Mouse (Mus musculus): ENCODE data around the gene Rfc4.

Rfc4 gene

GRCm38 (mm10) chr16:23132336-23132735 is 4.8 kb upstream of the Rfc4 start:
- no peak for DNase-seq (ENCODE audit: low spot score)

GRCm38 (mm10) chr16:23130303-23130702 is 2.8 kb upstream of the Rfc4 start:
- no peak for DNase-seq (ENCODE audit: low spot score)

- no peak for DNase-seq (ENCODE audit: low spot score)
Observed at GRCm38 (mm10) chr16:23127311-23127672, 245 bp downstream of the Rfc4 start.

- DNase-seq (ENCODE audit: low spot score): no peak
Observed at GRCm38 (mm10) chr16:23124398-23124797, 3.1 kb downstream of the Rfc4 start.

- DNase-seq (ENCODE audit: low spot score): no peak
Observed at GRCm38 (mm10) chr16:23123104-23123503, 4.4 kb downstream of the Rfc4 start.

GRCm38 (mm10) chr16:23122446-23122845 is 5.1 kb downstream of the Rfc4 start:
- no peak for DNase-seq (ENCODE audit: low spot score)

- DNase-seq (ENCODE audit: low spot score): no peak
Observed at GRCm38 (mm10) chr16:23117173-23117572, 10.4 kb downstream of the Rfc4 start.

GRCm38 (mm10) chr16:23115486-23115885 is 12.1 kb downstream of the Rfc4 start:
- DNase-seq (ENCODE audit: low spot score): no peak

GRCm38 (mm10) chr16:23114339-23115171 is 13.0 kb downstream of the Rfc4 start:
- DNase-seq (ENCODE audit: low spot score): no peak

GRCm38 (mm10) chr16:23113903-23114302 is 13.6 kb downstream of the Rfc4 start:
- no peak for DNase-seq (ENCODE audit: low spot score)

- no peak for DNase-seq (ENCODE audit: low spot score)
Observed at GRCm38 (mm10) chr16:23112861-23113435, 14.6 kb downstream of the Rfc4 start.

GRCm38 (mm10) chr16:23112348-23112747 is 15.2 kb downstream of the Rfc4 start:
- DNase-seq (ENCODE audit: low spot score): no peak

GRCm38 (mm10) chr16:23109350-23110280 is 17.9 kb downstream of the Rfc4 start:
- DNase-seq (ENCODE audit: low spot score): no peak

GRCm38 (mm10) chr16:23108943-23109342 is 18.6 kb downstream of the Rfc4 start:
- no peak for DNase-seq (ENCODE audit: low spot score)

GRCm38 (mm10) chr16:23107946-23108759 is 19.4 kb downstream of the Rfc4 start:
- peak; percentile 85 for DNase-seq (ENCODE audit: low spot score)

GRCm38 (mm10) chr16:23107231-23107942 is 20.1 kb downstream of the Rfc4 start, which contains the start of gene Eif4a2:
Eif4a2 (plus strand) TSS chr16:23107444.
- DNase-seq (ENCODE audit: low spot score): peak; percentile 95

- DNase-seq (ENCODE audit: low spot score): no peak
Observed at GRCm38 (mm10) chr16:23106121-23106520, 21.4 kb downstream of the Rfc4 start.

GRCm38 (mm10) chr16:23103841-23104240 is 23.7 kb downstream of the Rfc4 start:
- DNase-seq (ENCODE audit: low spot score): no peak

GRCm38 (mm10) chr16:23103038-23103745 is 24.3 kb downstream of the Rfc4 start:
- DNase-seq (ENCODE audit: low spot score): no peak

GRCm38 (mm10) chr16:23102340-23103037 is 25.0 kb downstream of the Rfc4 start:
- no peak for DNase-seq (ENCODE audit: low spot score)
